Mouse (Mus musculus) heart, adult 18-20 months (tissue): ENCODE data around the gene Olfr329-ps. TPM values are rescaled to one million over a fixed set of nuclear protein-coding genes. Genes with fewer than 3 reads are reported as not detected.
"Not testable (repeated sequence)": the region's sequence is repeated elsewhere in the genome, so short reads cannot be mapped to it uniquely, and the experiment has no call there.

Experiments
- DNase-seq, 2 experiments: peaks; one replicate each; pipeline ENCODE4 v3.0.0; 2021 to 2022; ENCODE audit warnings: mixed read lengths in 1 of 2
- long read RNA-seq, 2 experiments: library from polyadenylated mRNA; stranded (forward); transcript quantifications; one replicate each; pipeline ENCODE4 v2.0.0; 2021
- total RNA-seq, 2 experiments: library from RNA; stranded (reverse); gene quantifications; 2 replicates each; pipeline ENCODE4 v1.2.3; 2021

The Olfr329-ps gene
- not detected for total RNA-seq
- long read RNA-seq, experiment 1: 0 reads
- long read RNA-seq, experiment 2: 0 reads

DNA sequence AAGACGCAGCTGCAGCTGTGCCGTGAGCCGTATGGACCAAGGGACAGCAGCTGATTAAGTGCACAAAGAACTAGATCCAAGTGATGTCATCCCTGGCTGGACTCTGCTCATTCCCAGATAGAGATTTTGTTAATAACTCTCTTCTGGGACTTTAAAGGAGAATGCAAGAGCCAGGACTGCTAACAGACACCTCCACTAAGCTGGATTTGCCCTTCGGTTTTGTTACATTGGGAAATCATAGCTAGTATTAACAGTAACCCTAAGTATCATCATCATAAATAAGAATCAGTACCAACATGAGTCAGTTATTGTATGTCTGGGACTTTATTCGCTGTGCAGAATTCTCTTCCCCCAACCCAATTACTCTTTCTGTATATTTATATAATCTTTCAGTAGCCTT lies at the start of gene Olfr329-ps:
Olfr329-ps (minus strand) TSS at position 101 of the 400 bp plus-strand sequence.
- no peak for DNase-seq

DNA sequence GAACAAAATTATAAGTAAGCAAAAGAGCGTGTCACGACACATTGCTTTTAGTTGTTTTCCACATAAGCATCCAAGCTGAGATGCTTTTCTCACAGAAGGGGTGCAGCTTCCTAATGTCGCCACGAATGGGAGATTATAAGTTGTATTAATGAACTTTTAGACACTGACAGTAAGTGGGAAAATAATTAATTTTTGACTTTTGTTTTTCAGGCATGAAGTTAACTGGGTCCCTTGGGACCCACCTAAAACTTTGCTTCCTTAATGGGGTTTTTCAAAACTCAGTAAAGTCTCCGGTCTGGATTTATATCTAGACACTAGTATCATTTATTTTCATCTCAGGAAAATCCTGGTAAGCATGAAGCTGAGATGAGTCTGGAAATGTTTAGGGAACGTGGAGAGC lies 48.6 kb upstream of the Olfr329-ps start, which contains the start of gene Olfr324:
Olfr324 (plus strand) TSS at position 301 of the 400 bp plus-strand sequence.
- no peak for DNase-seq

DNA sequence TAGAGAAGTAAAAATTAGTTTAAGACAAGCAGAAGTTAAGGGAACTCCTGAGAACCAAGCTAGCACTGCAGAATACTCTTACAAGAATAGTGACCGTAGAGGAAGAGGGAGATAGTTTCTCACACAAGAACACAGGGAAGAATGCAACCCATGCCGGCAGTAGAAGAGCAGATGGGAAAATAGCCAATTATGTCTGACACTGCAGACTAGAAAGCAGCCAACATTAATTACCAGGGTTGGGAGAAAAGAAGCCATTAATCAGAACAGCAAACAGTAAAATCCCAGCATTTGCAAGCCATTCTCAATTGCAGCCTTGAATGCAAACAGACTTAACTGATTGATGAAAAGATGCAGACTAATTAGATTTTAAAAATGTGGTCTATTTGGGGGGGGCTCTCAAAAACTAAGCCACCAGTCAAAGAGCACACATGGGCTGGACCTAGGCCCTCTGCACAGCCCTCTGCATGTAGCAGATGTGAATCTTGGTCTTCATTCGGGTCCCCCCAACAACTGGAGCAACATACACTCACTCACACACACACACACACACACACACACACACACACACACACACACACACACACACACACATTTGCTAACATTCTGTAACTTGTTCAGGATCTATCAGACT lies 42.5 kb upstream of the Olfr329-ps start:
- no peak for DNase-seq

GRCm38 (mm10) chr11:58587898-58588348 lies 41.7 kb upstream of the Olfr329-ps start:
- peak; percentile 9 to 74 for DNase-seq

DNA sequence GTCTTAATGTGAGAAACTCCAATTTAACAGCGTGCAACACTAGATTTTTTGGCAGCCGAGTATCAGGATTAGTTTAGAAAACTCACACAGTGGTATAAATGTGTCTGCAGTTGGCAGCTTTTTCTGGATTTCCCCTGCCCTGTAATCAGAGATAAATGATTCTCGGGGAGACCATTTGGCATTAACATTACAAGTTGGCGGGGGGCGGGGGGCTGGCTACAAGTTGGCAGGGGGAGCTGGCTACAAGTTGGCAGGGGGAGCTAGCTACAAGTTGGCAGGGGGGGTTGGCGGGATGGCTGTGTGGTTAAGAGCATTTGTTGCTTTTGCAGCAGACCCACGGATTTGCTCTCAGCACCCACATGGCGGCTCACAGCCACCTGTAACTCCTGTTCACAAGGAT lies 32.4 kb upstream of the Olfr329-ps start:
- no peak for DNase-seq

GRCm38 (mm10) chr11:58577430-58577829 lies 31.2 kb upstream of the Olfr329-ps start, which contains the start of gene Olfr325:
TSS of gene Olfr325 (plus strand) at chr11:58577730.
- no peak for DNase-seq

GRCm38 (mm10) chr11:58570405-58570804 lies 24.2 kb upstream of the Olfr329-ps start, which contains the start of gene Olfr224:
TSS of gene Olfr224 (minus strand) at chr11:58570553.
- DNase-seq: peak; percentile 15 to 17

DNA sequence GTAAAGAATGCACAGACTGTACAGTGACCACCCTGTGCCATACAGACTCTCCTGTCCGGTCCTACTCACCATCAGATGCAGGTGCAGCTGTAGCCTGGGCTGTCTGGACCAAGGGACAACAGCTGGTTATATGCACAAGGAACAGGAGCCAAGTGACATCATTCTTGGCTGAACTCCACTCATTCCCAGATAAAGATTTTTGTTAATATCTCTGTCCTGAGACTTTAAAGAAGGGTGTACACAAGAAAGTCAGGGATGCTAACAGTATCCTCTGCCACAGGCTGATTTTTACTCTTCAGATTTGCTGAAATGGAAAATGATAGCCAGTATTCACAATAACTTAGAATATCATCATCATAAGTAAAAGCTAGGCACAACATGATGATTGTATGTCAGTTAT lies 9.3 kb upstream of the Olfr329-ps start, which contains the start of gene Olfr328:
Olfr328 (minus strand) TSS at position 101 of the 400 bp plus-strand sequence.
- DNase-seq: no peak

- DNase-seq: not testable (repeated sequence)
Measured at GRCm38 (mm10) chr11:58534736-58535135, 11.5 kb downstream of the Olfr329-ps start, which contains the start of gene Olfr330. TSS of gene Olfr330 (minus strand) at chr11:58534836.

GRCm38 (mm10) chr11:58519756-58520155 lies 26.5 kb downstream of the Olfr329-ps start:
- peak; percentile 12 to 18 for DNase-seq

GRCm38 (mm10) chr11:58518916-58519315 lies 27.3 kb downstream of the Olfr329-ps start:
- DNase-seq: peak; percentile 56 to 69

DNA sequence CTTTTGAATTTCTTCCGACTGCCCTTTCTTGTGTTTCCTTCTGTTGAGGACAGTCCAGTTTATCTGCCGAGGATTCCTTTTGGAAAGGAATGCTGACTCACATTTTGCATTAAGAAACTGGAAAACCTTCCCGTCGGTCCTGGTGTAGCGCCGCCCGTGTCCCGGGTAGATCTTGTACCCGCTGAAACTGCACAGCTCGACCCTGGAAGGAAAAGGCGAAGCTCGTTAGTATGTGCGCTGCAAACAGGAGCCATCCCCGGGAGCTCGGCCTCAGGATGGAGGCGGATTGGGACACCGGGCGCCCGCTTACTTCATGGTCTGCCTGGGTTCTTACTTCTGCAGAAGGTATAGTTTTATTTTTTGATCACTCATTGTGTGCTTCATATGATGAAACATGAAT lies 37.2 kb downstream of the Olfr329-ps start:
- DNase-seq: not testable (repeated sequence)

- DNase-seq: not testable (repeated sequence)
Measured at GRCm38 (mm10) chr11:58502472-58502871, 43.8 kb downstream of the Olfr329-ps start, which contains the start of gene Olfr331. TSS of gene Olfr331 (minus strand) at chr11:58502572.

DNA sequence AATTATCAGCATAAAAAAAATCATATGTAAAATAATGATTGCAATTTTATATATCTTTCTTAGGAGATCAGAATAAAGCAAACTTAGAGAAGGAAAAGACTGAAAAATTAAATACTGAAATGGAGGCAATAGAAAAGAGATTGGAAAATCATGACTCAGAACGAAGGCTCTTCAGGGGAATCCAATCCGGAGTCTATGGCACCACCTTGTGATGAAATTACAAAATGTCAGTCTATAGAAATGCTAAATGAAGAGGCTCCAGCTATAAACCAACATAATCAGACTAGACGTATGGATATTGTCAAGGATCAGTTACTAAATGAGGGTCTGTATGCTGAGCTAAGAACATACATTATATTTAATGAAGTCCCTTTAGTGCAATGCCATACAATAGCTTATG lies 46.9 kb downstream of the Olfr329-ps start:
- DNase-seq: peak in 1 of 2 experiments; percentile 12

DNA sequence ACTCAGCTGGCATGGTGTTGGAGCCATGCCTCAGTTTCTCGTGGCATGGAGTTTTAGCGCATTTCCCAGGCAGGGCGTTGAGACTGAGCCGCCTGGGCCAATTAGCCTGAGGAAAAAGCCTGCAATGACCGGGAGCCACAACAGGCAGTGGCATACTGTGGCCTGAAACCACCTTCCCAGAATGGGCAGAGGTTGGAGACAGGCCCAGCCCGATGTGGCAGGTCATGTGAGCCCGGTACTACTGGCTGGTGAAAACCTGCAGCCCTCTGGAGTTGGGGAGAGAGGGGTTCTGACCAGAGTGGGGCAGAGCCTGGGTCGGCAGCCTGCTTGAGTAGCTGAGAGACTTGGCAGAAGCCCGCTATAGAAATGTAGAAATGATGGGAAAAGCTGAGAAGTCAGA lies 47.5 kb downstream of the Olfr329-ps start:
- DNase-seq: peak; percentile 62 to 66

GRCm38 (mm10) chr11:58492455-58492854 lies 53.8 kb downstream of the Olfr329-ps start, which contains the start of gene Olfr332:
TSS of gene Olfr332 (minus strand) at chr11:58492555.
- DNase-seq: no peak

Other genes with a start within 250 kb of the Olfr329-ps start
- 1 to 10 TPM; 2.5 to 4.4 TPM for gene Zfp692, start 239.4 kb downstream of the Olfr329-ps start, total RNA-seq
- gene Zfp672, start 216.1 kb downstream of the Olfr329-ps start, total RNA-seq: 10 to 100 TPM; 35.2 to 42.4 TPM
- gene Sh3bp5l, start 215.7 kb downstream of the Olfr329-ps start, total RNA-seq: 10 to 100 TPM; 27.7 to 30.0 TPM
- not detected for gene Lypd8, start 167.4 kb downstream of the Olfr329-ps start, total RNA-seq
- gene 1810065E05Rik, start 125.3 kb downstream of the Olfr329-ps start, total RNA-seq: not detected
- gene Gm12253, start 113.9 kb downstream of the Olfr329-ps start, total RNA-seq: not detected
- not detected for gene Lypd9, start 93.5 kb downstream of the Olfr329-ps start, total RNA-seq
- gene Olfr30, start 84.2 kb downstream of the Olfr329-ps start, total RNA-seq: not detected
- gene Olfr332, start 53.9 kb downstream of the Olfr329-ps start, total RNA-seq: not detected
- not detected for gene Olfr331, start 43.9 kb downstream of the Olfr329-ps start, total RNA-seq
- gene Olfr330, start 11.6 kb downstream of the Olfr329-ps start, total RNA-seq: not detected
- under 1 TPM in 1 of 2 experiments, not detected in 1; 0.10 TPM for gene Olfr328, start 9.2 kb upstream of the Olfr329-ps start, total RNA-seq
- not detected for gene Olfr224, start 24.1 kb upstream of the Olfr329-ps start, total RNA-seq
- not detected for gene Olfr325, start 31.3 kb upstream of the Olfr329-ps start, total RNA-seq
- not detected for gene Olfr324, start 48.7 kb upstream of the Olfr329-ps start, total RNA-seq
- gene 2210407C18Rik, start 69.7 kb upstream of the Olfr329-ps start, total RNA-seq: 1 to 10 TPM; 2.7 to 4.9 TPM
- gene Olfr323, start 84.1 kb upstream of the Olfr329-ps start, total RNA-seq: not detected
- gene Trim58, start 94.0 kb upstream of the Olfr329-ps start, total RNA-seq: not detected
- not detected for gene Olfr322, start 112.4 kb upstream of the Olfr329-ps start, total RNA-seq
- not detected for gene Olfr320, start 134.7 kb upstream of the Olfr329-ps start, total RNA-seq
- not detected for gene Olfr319, start 152.7 kb upstream of the Olfr329-ps start, total RNA-seq
- gene Olfr318, start 177.6 kb upstream of the Olfr329-ps start, total RNA-seq: not detected
- gene Olfr317, start 192.8 kb upstream of the Olfr329-ps start, total RNA-seq: not detected
- gene Olfr316, start 206.3 kb upstream of the Olfr329-ps start, total RNA-seq: not detected
- not detected for gene Olfr315, start 226.8 kb upstream of the Olfr329-ps start, total RNA-seq
- gene Olfr314, start 236.5 kb upstream of the Olfr329-ps start, total RNA-seq: not detected